Mouse (Mus musculus) spleen, adult 2 months (tissue): ENCODE measurements around the gene Arsa. TPM values are rescaled to one million over a fixed set of nuclear protein-coding genes. Genes with fewer than 3 reads are reported as not detected.
"Not testable (repeated sequence)": the region's sequence is repeated elsewhere in the genome, so short reads cannot be mapped to it uniquely, and the experiment has no call there.

Experiments used
- DNase-seq, 2 experiments: peaks; one replicate each; pipeline versions ENCODE4 v3.0.0 to v3.0.0-alpha.2; 2012 to 2021; ENCODE audit warnings: low spot score in 2 of 2, low read depth in 1 of 2
- H3K27ac ChIP-seq: fragments of 200-500 bp; 2 replicates; pipeline ENCODE4 v1.5.1; 2012; ENCODE audit warnings: low read length, inconsistent platforms; ENCODE audit not compliant: insufficient read depth
- H3K27me3 ChIP-seq: fragments of 200-500 bp; 2 replicates; pipeline ENCODE4 v1.6.1; 2012; ENCODE audit warnings: mild to moderate bottlenecking, moderate library complexity, low read length, inconsistent platforms; ENCODE audit not compliant: control insufficient read depth, insufficient read depth
- H3K36me3 ChIP-seq: fragments of 200-500 bp; 2 replicates; pipeline ENCODE4 v1.6.1; 2012; ENCODE audit warnings: mild to moderate bottlenecking, low read length, inconsistent platforms; ENCODE audit not compliant: control insufficient read depth, insufficient read depth
- H3K4me1 ChIP-seq: fragments of 200-500 bp; 2 replicates; pipeline ENCODE4 v1.6.1; 2011; ENCODE audit warnings: inconsistent platforms; ENCODE audit not compliant: control insufficient read depth, insufficient read depth, insufficient read length
- H3K4me3 ChIP-seq: fragments of 200-500 bp; 2 replicates; pipeline ENCODE4 v1.5.1; 2011; ENCODE audit warnings: mild to moderate bottlenecking, inconsistent platforms; ENCODE audit not compliant: insufficient read depth, insufficient read length; ENCODE audit errors: extremely low read depth
- CTCF ChIP-seq: fragments of 200-500 bp; IDR thresholded peaks from 2 replicates; pipeline ENCODE4 v1.5.1; 2011; ENCODE audit warnings: mild to moderate bottlenecking, inconsistent platforms; ENCODE audit not compliant: insufficient read depth, insufficient read length, insufficient replicate concordance; ENCODE audit errors: extremely low read depth
- POLR2A ChIP-seq: fragments of 200-500 bp; IDR thresholded peaks from 2 replicates; pipeline ENCODE4 v1.6.1; 2011; ENCODE audit warnings: low read depth, low read length, inconsistent platforms
- WGBS: fragments of 180-500 bp; shearing (Covaris S2); methylation state at CpG from one replicate; pipeline ENCODE4 v1.1.7; 2018; 5-methylcytosine and 5-hydroxymethylcytosine counted together
- polyA plus RNA-seq: library from polyadenylated mRNA; depleted of rRNA; stranded (reverse); fragments of >200 nt; gene quantifications from 2 replicates; pipeline ENCODE4 v1.2.3, GENCODE M21; 2012

Gene Arsa
- polyA plus RNA-seq, 1 experiment, result 31.3 TPM

DNA sequence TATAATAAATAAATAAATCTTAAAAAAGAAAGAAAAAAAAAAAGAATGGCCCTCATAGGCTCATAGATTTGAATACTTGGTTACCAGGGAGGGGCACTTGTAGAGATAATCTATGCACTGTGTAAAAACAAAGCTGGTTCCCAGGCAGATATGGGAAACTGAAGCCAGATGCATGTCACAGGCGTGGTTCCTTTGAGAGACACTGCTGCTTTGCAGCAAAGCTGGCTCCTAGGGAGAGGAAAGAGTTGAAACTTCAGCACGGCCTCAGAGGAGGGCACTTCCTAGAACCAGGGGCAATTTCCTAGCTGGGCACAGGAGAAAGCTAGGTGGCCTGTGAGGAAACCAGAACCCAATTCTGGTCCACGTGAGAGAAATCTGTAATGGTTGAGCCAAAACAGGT is 43.1 kb downstream of the Arsa start:
- TF ChIP-seq POLR2A (no peak), CTCF (no peak)
- Histone ChIP-seq H3K36me3 (no peaks in the 10 kb centered on the region; the same call in 1 of the 2 replicates), H3K27ac (no peak overlapping the region), H3K4me3 (no peak overlapping the region), H3K4me1 (peaks cover 3% of the 10 kb centered on the region; the same call in 1 of the 2 replicates), H3K27me3 (no peaks in the 10 kb centered on the region)
- DNase-seq, result no peak
- 89% methylated on average over 3 of the region's 3 CpGs for WGBS

DNA sequence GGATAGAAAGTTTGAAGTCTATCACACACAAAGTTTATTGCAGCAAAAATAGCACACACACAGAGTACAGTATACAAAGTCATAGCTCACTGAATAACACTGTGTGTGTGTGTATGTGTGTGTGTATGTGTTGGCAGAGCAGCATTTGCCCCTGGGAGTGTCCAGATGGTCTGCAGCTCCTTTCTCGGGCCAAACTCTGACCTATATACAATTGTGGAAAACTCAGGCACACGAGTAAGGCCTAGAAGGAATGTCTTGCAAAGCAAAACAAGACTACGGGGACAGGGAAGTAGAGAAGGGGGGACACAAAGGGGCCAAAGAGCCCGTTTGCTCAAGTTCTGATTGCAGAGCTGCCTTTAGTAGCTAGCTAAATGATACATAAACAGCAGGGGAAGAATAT is 44.3 kb downstream of the Arsa start:
- Histone ChIP-seq H3K4me3 (no peak overlapping the region), H3K4me1 (peaks cover 7% of the 10 kb centered on the region), H3K27ac (no peak overlapping the region), H3K36me3 (no peaks in the 10 kb centered on the region; the same call in 1 of the 2 replicates), H3K27me3 (no peaks in the 10 kb centered on the region)
- 86% methylated on average over 4 of the region's 4 CpGs for WGBS
- no peak for DNase-seq
- TF ChIP-seq POLR2A, result no peak
- no peak for TF ChIP-seq CTCF

DNA sequence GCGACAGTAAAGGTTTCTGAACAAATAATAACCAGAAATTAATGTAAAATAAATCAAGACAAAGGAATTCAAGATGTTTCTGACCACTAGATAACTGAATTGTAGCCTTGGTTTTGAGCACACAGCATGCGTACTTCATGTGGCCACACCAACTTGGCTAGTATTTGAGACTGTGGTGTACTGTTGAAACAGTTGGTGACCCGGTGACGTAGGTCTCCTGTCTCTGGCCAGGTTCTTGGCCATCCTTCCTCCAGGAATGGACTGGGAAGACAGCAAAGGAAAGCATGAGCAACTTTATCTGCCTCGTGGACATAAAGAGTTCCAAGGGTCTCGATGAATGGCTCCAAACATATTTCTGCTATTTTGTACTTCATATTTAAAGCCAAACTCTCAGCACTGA is 45.4 kb downstream of the Arsa start:
- no peak for DNase-seq
- Histone ChIP-seq H3K27ac (no peak overlapping the region), H3K27me3 (no peaks in the 10 kb centered on the region), H3K36me3 (peaks cover 5% of the 10 kb centered on the region), H3K4me3 (no peak overlapping the region), H3K4me1 (peaks cover 7% of the 10 kb centered on the region)
- TF ChIP-seq POLR2A (no peak), CTCF (no peak)
- 93% methylated on average over 6 of the region's 6 CpGs for WGBS

DNA sequence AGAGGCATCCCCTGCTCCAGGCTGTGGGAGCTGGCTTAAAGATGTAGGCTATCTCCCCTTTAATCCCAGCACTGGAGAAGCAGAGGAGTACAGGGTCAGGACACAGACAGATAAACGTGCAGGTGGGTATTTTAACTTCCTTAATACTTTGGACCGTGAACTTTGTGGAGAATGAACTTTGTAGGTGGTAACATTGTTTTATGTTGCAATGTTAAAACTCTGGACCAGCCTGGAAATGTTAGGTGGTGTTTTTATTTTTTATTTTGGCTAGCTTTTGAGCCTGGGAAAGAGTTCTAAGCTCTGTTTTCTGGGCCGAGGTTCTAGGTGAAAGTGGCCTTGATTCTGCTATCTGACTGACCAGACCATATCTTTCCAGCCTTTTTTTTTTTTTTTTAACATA is 46.0 kb downstream of the Arsa start:
- 73% methylated on average over 3 of the region's 3 CpGs for WGBS
- H3K36me3 ChIP-seq, result peaks cover 9% of the 10 kb centered on the region
- TF ChIP-seq CTCF (no peak), POLR2A (no peak)
- H3K4me3 ChIP-seq, result no peak overlapping the region
- H3K4me1 ChIP-seq, result peaks cover 7% of the 10 kb centered on the region
- H3K27ac ChIP-seq, result no peak overlapping the region
- no peak for DNase-seq
- H3K27me3 ChIP-seq, result no peaks in the 10 kb centered on the region

DNA sequence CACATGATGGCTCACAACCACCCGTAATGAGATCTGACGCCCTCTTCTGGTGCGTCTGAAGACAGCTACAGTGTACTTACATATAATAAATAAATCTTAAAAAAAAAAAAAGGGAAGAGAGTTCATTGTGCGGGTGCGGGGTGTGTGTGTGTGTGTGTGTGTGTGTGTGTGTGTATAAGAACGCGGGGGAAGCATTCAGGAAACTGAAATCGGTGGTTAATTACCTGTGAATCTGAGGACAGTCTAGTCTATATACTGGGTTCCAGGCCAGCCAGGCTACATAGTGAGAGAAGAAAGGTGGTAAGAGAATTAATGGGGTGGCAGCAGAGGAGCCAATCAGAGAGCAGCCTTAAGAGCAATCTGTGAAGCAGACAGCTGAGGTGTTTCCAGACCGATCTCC is 46.5 kb downstream of the Arsa start:
- WGBS, result 36% methylated on average over 9 of the region's 9 CpGs

DNA sequence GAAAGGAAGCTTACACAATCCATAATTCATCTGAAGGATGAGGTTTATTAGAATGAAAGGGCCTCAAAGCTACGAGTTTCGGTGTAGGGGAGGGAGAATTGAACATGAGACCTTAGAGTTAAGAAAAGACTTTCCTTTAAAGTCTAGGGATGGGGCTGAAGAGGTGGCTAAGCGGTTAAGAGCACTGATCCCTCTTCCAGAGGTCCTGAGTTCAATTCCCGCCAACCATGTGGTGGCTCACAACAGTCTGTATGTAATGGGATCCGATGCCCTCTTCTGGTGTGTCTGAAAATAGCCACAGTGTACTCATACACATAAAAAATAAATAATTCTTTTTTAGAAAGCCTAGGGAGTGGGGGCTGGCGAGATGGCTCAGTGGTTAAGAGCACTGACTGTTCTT is 46.9 kb downstream of the Arsa start:
- Histone ChIP-seq H3K27ac (peak overlapping the region; percentile 100), H3K36me3 (peaks cover 12% of the 10 kb centered on the region), H3K4me3 (peak overlapping the region; percentile 94), H3K27me3 (no peaks in the 10 kb centered on the region), H3K4me1 (peaks cover 7% of the 10 kb centered on the region)
- 29% methylated on average over 6 of the region's 6 CpGs for WGBS
- TF ChIP-seq CTCF (no peak), POLR2A (no peak)
- no peak for DNase-seq

More for the DNA sequence above, 46.5 kb downstream of the Arsa start:
- H3K27me3 ChIP-seq, H3K4me3 ChIP-seq, H3K4me1 ChIP-seq, H3K27ac ChIP-seq, DNase-seq: not testable (repeated sequence)
- peaks cover 12% of the 10 kb centered on the region for H3K36me3 ChIP-seq

DNA sequence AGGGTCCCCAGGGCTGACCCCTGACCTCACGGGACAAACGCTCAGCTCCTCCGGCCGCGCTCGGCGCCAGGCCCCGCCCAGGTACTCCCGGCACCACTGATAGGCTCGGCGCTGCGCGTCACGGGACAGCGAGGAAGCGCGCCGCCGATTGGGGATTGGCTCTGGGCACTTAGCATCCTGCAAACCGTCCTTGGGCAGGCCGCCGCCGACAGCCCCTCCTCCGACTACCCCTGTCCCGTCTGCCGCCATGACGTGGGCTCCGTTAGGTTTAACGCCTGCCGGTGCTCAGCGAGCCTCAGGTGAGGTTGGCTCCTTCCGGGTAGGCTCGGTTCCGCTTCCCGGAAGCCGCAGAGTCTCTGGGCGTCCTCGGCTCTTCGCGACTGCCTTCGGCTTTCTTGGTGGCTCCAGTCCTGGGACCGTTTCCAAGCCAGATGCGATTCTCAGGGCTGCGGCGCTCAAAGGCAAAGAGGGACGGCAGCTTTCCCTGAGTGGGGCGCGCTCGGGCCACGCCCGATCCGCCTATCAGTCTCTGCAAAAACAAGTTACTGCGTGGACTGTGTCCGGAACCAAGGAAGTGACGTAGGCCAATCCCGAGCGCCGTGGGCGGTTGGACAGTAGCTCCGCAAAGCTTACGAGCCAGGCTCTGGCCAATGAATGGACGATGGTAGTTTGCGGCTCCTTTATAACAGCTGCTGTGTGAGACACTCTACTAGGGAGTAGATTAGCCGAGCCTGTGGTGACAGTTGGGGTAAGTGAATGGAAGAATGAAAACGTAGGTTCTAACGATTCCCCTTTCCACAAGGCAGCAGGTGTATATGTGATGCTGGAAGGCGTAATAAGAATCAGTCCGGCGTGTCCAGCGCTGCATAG is 47.6 kb downstream of the Arsa start, which contains the start of the genes C730034F03Rik, Gm44502 and Chkb:
TSS of gene C730034F03Rik (plus strand) at position 238 of the 870 bp plus-strand sequence.
TSS of gene Gm44502 (minus strand) at position 345 of the 870 bp plus-strand sequence.
TSS of gene Chkb (minus strand) at position 557 of the 870 bp plus-strand sequence.
- peak within 1 kb of the TSS; percentile 94 for H3K4me3 ChIP-seq
- peaks cover 12% of the 10 kb centered on the region for H3K36me3 ChIP-seq
- DNase-seq, result peak; percentile 85 to 88
- TF ChIP-seq CTCF (no peak), POLR2A (peak; percentile 21)
- H3K4me1 ChIP-seq, result peaks cover 7% of the 10 kb centered on the region
- no peaks in the 10 kb centered on the region for H3K27me3 ChIP-seq
- WGBS, result under 1% methylated on average over 70 of the region's 70 CpGs
- peak within 1 kb of the TSS; percentile 100 for H3K27ac ChIP-seq
